Mouse (Mus musculus): Measurements from ENCODE around the gene Flot1. TPM values are rescaled to one million over a fixed set of nuclear protein-coding genes. Genes with fewer than 3 reads are reported as not detected.

The Flot1 gene
- polyA plus RNA-seq, 1 experiment from 2014 or later, result 44.2 TPM

GRCm38 (mm10) chr17:35822564-35822963 is 466 bp upstream of the Flot1 start:
- H3K4me2 ChIP-seq (replicated peaks; ENCODE audit: low read depth, low read length), result peak overlapping the region; percentile 91
- no peaks in the 10 kb centered on the region for H3K9me3 ChIP-seq (ENCODE audit: control insufficient read depth, low read depth, low read length)
- H3K27me3 ChIP-seq (ENCODE audit: control insufficient read depth, insufficient read depth, low read length), result no peaks in the 10 kb centered on the region
- H3K4me1 ChIP-seq (ENCODE audit: control insufficient read depth, insufficient read depth, low read length), result peaks cover 19% of the 10 kb centered on the region; the same call in 1 of the 2 replicates
- H3K27ac ChIP-seq (ENCODE audit: low read length), result peak overlapping the region; percentile 81; the same call in 1 of the 2 replicates
- H3K36me3 ChIP-seq (ENCODE audit: control insufficient read depth, insufficient read depth, low read length), result peaks cover 12% of the 10 kb centered on the region; the same call in 1 of the 2 replicates
- 0 out of 2 replicates have a peak overlapping the region, but pooled peaks have one; percentile 53 for H3K9ac ChIP-seq (replicated peaks; ENCODE audit: low read depth, low read length)
- peak overlapping the region; percentile 62 for H3K4me3 ChIP-seq (ENCODE audit: low read depth, low read length)
- 3% methylated on average over 11 of the region's 11 CpGs for WGBS
- peak; percentile 0; the same call in 1 of the 2 replicates for ATAC-seq (ENCODE audit: insufficient number of reproducible peaks, insufficient read depth, low FRiP score, low read depth)

- ATAC-seq (ENCODE audit: insufficient number of reproducible peaks, insufficient read depth, low FRiP score, low read depth), result no peak
- H3K4me3 ChIP-seq (ENCODE audit: low read depth, low read length), result no peak overlapping the region; the same call in 1 of the 2 replicates
These were observed 1.4 kb downstream of the Flot1 start for GRCm38 (mm10) chr17:35824402-35824801.

GRCm38 (mm10) chr17:35825109-35825850 is 2.2 kb downstream of the Flot1 start:
- ATAC-seq (ENCODE audit: insufficient number of reproducible peaks, insufficient read depth, low FRiP score, low read depth), result no peak
- Histone ChIP-seq H3K27ac (ENCODE audit: low read length) (no peak overlapping the region), H3K9me3 (ENCODE audit: control insufficient read depth, low read depth, low read length) (no peaks in the 10 kb centered on the region), H3K9ac (replicated peaks; ENCODE audit: low read depth, low read length) (no peak overlapping the region), H3K4me2 (replicated peaks; ENCODE audit: low read depth, low read length) (no peak overlapping the region), H3K36me3 (ENCODE audit: control insufficient read depth, insufficient read depth, low read length) (peaks cover 14% of the 10 kb centered on the region; the same call in 1 of the 2 replicates), H3K27me3 (ENCODE audit: control insufficient read depth, insufficient read depth, low read length) (no peaks in the 10 kb centered on the region), H3K4me3 (ENCODE audit: low read depth, low read length) (no peak overlapping the region), H3K4me1 (ENCODE audit: control insufficient read depth, insufficient read depth, low read length) (peaks cover 20% of the 10 kb centered on the region; the same call in 1 of the 2 replicates)
- 92% methylated on average over 13 of the region's 13 CpGs for WGBS

More at GRCm38 (mm10) chr17:35824402-35824801, 1.4 kb downstream of the Flot1 start:
- no peak overlapping the region for H3K27ac ChIP-seq (ENCODE audit: low read length)
- WGBS, result 63% methylated on average over 7 of the region's 7 CpGs
- H3K9me3 ChIP-seq (ENCODE audit: control insufficient read depth, low read depth, low read length), result no peaks in the 10 kb centered on the region
- H3K9ac ChIP-seq (replicated peaks; ENCODE audit: low read depth, low read length), result no peak overlapping the region
- H3K4me1 ChIP-seq (ENCODE audit: control insufficient read depth, insufficient read depth, low read length), result peaks cover 19% of the 10 kb centered on the region; the same call in 1 of the 2 replicates
- H3K36me3 ChIP-seq (ENCODE audit: control insufficient read depth, insufficient read depth, low read length), result peaks cover 14% of the 10 kb centered on the region; the same call in 1 of the 2 replicates
- H3K4me2 ChIP-seq (replicated peaks; ENCODE audit: low read depth, low read length), result no peak overlapping the region
- no peaks in the 10 kb centered on the region for H3K27me3 ChIP-seq (ENCODE audit: control insufficient read depth, insufficient read depth, low read length)

- ATAC-seq (ENCODE audit: insufficient number of reproducible peaks, insufficient read depth, low FRiP score, low read depth), result peak; percentile 66; the same call in 1 of the 2 replicates
- no peak overlapping the region for H3K27ac ChIP-seq (ENCODE audit: low read length)
- H3K4me3 ChIP-seq (ENCODE audit: low read depth, low read length), result no peak overlapping the region
- WGBS, result under 1% methylated on average over 21 of the region's 21 CpGs
- peaks cover 42% of the 10 kb centered on the region for H3K36me3 ChIP-seq (ENCODE audit: control insufficient read depth, insufficient read depth, low read length)
- H3K27me3 ChIP-seq (ENCODE audit: control insufficient read depth, insufficient read depth, low read length), result no peaks in the 10 kb centered on the region
- H3K9ac ChIP-seq (replicated peaks; ENCODE audit: low read depth, low read length), result no peak overlapping the region
- H3K4me2 ChIP-seq (replicated peaks; ENCODE audit: low read depth, low read length), result 0 out of 2 replicates have a peak overlapping the region, but pooled peaks have one; percentile 8
- no peaks in the 10 kb centered on the region for H3K9me3 ChIP-seq (ENCODE audit: control insufficient read depth, low read depth, low read length)
- H3K4me1 ChIP-seq (ENCODE audit: control insufficient read depth, insufficient read depth, low read length), result peaks cover 10% of the 10 kb centered on the region; the same call in 1 of the 2 replicates
These were observed 6.7 kb downstream of the Flot1 start for GRCm38 (mm10) chr17:35829737-35830136.

- no peak overlapping the region for H3K27ac ChIP-seq (ENCODE audit: low read length)
- no peaks in the 10 kb centered on the region for H3K27me3 ChIP-seq (ENCODE audit: control insufficient read depth, insufficient read depth, low read length)
- no peak for ATAC-seq (ENCODE audit: insufficient number of reproducible peaks, insufficient read depth, low FRiP score, low read depth)
- H3K4me2 ChIP-seq (replicated peaks; ENCODE audit: low read depth, low read length), result no peak overlapping the region
- no peak overlapping the region for H3K4me3 ChIP-seq (ENCODE audit: low read depth, low read length)
- H3K9ac ChIP-seq (replicated peaks; ENCODE audit: low read depth, low read length), result no peak overlapping the region
- no peaks in the 10 kb centered on the region for H3K9me3 ChIP-seq (ENCODE audit: control insufficient read depth, low read depth, low read length)
- 59% methylated on average over 8 of the region's 8 CpGs for WGBS
- peaks cover 50% of the 10 kb centered on the region for H3K36me3 ChIP-seq (ENCODE audit: control insufficient read depth, insufficient read depth, low read length)
- peaks cover 22% of the 10 kb centered on the region for H3K4me1 ChIP-seq (ENCODE audit: control insufficient read depth, insufficient read depth, low read length)
These were observed 9.6 kb downstream of the Flot1 start for GRCm38 (mm10) chr17:35832400-35833238.

- H3K27ac ChIP-seq (ENCODE audit: low read length), result no peak overlapping the region
- H3K4me1 ChIP-seq (ENCODE audit: control insufficient read depth, insufficient read depth, low read length), result peaks cover 22% of the 10 kb centered on the region
- no peaks in the 10 kb centered on the region for H3K27me3 ChIP-seq (ENCODE audit: control insufficient read depth, insufficient read depth, low read length)
- no peak overlapping the region for H3K4me3 ChIP-seq (ENCODE audit: low read depth, low read length)
- H3K36me3 ChIP-seq (ENCODE audit: control insufficient read depth, insufficient read depth, low read length), result peaks cover 48% of the 10 kb centered on the region
- no peak for ATAC-seq (ENCODE audit: insufficient number of reproducible peaks, insufficient read depth, low FRiP score, low read depth)
- H3K9ac ChIP-seq (replicated peaks; ENCODE audit: low read depth, low read length), result no peak overlapping the region
- H3K9me3 ChIP-seq (ENCODE audit: control insufficient read depth, low read depth, low read length), result no peaks in the 10 kb centered on the region
- WGBS, result 27% methylated on average over 5 of the region's 5 CpGs
- no peak overlapping the region for H3K4me2 ChIP-seq (replicated peaks; ENCODE audit: low read depth, low read length)
These were observed 10.3 kb downstream of the Flot1 start for GRCm38 (mm10) chr17:35833239-35833751.

- Histone ChIP-seq H3K27me3 (ENCODE audit: control insufficient read depth, insufficient read depth, low read length) (no peaks in the 10 kb centered on the region), H3K4me3 (ENCODE audit: low read depth, low read length) (no peak overlapping the region), H3K4me1 (ENCODE audit: control insufficient read depth, insufficient read depth, low read length) (peaks cover 22% of the 10 kb centered on the region), H3K4me2 (replicated peaks; ENCODE audit: low read depth, low read length) (no peak overlapping the region), H3K9me3 (ENCODE audit: control insufficient read depth, low read depth, low read length) (no peaks in the 10 kb centered on the region), H3K9ac (replicated peaks; ENCODE audit: low read depth, low read length) (no peak overlapping the region), H3K27ac (ENCODE audit: low read length) (peak overlapping the region; percentile 48; the same call in 1 of the 2 replicates), H3K36me3 (ENCODE audit: control insufficient read depth, insufficient read depth, low read length) (peaks cover 48% of the 10 kb centered on the region)
- no peak for ATAC-seq (ENCODE audit: insufficient number of reproducible peaks, insufficient read depth, low FRiP score, low read depth)
- WGBS, result 50% methylated on average over 5 of the region's 5 CpGs
These were observed 10.9 kb downstream of the Flot1 start for GRCm38 (mm10) chr17:35833894-35834293.
